Mouse (Mus musculus): ENCODE measurements around the gene Apcs. TPM values are rescaled to one million over a fixed set of nuclear protein-coding genes. Genes with fewer than 3 reads are reported as not detected.

Apcs gene
- not detected for total RNA-seq (2023)

GRCm38 (mm10) chr1:172894777-172895357, at the start of gene Apcs:
TSS of gene Apcs (minus strand) at chr1:172895041.

Other genes with a start within 250 kb of the Apcs start
- gene Crp, start 197.0 kb downstream of the Apcs start, total RNA-seq (2023), result not detected
- not detected for gene Olfr16, start 55.4 kb upstream of the Apcs start, total RNA-seq (2023)
- gene Olfr1408, start 242.3 kb upstream of the Apcs start, total RNA-seq (2023), result not detected

All from monocyte, adult 59 days (primary cell).